Mouse (Mus musculus) liver (tissue): ENCODE results near the gene Nle1.
"Not testable (repeated sequence)": the region's sequence is repeated elsewhere in the genome, so short reads cannot be mapped to it uniquely, and the experiment has no call there.

Experiments
- DNase-seq: peaks from one replicate; pipeline ENCODE4 v3.0.0-alpha.2; 2020; ENCODE audit warnings: mixed read lengths

The Nle1 gene

DNA sequence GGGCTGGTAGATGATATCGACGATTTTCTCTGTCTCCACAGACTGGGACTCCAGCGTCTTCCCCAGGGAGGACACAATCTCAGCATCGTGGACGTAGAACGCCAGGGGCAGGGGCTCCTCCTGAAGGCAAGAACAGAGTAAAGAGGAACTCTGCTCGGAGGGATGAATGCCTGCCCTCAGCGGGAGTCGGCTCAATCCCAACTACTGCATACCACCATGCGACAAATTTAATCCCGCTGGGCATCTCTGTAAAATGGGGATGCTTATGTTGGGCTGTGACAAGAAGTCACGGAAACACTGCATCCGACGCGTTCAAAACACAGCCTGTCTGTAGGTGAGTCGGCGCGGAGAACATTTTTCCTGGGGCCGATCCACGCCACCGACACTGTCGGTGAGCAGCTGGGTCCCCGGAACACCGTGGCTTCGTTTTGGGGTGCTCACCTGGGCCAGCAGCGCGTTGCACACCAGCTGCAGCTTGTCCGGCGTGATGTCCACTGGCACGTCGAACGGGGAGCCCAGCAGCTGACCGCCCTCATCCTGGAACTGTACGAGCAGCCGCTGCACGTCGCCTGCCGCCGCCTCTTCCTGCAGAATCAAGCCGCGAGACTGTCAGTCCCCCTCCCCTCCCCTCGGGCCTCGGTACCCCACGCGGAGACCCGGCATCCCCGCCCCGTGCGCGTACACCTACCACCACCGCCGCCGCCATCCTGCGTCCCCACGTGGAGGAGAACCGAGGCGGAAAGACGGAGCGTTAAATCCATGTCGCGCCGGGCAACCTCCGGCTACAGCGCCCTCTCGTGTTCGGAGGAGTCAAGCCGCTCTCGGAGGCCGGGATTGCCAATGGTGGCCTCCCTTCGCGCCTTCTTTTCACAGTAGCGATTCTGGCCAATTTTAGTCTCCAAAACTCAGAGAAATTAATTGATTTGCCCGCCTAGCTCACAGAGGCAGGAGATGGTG is at the start of gene Nle1:
Nle1 (minus strand) TSS at position 761 of the 957 bp plus-strand sequence.
- DNase-seq: peak; percentile 90

DNA sequence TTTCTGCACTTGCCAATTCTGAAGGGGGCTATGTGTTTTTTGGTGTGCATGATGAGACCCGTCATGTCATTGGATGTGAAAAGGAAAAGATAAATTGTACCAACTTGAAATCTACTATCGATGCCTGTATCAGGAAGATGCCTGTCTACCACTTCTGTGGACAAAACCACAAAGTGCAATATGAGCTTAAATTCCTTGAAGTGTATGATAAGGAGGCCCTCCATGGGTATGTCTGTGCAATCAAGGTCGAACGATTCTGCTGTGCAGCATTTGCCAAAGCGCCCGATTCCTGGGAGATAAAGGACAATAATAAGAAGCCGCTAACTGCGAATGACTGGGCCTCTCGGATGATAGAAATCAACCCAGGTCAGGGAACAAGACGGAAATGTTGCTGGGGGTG is 48.7 kb upstream of the Nle1 start:
- no peak for DNase-seq

DNA sequence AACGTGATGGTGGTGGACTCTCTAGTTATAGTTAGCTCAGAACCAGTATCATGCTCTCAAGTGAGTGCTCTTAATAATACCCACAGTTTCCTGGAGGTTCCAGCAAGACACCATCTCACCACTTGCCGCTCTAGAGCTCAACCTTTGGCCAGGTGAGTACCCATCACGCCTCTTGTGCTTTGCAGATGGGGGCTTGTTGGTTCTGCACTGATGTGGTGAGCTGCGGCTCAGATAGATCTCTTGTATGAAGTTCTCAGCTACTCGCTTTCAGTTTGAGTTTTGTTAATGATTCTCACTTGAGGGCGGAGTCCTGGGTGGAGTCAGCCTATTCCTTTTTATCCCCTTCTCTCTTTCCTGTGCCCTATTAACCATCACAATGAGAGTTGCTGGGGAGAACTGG is 46.4 kb upstream of the Nle1 start:
- DNase-seq: no peak

DNA sequence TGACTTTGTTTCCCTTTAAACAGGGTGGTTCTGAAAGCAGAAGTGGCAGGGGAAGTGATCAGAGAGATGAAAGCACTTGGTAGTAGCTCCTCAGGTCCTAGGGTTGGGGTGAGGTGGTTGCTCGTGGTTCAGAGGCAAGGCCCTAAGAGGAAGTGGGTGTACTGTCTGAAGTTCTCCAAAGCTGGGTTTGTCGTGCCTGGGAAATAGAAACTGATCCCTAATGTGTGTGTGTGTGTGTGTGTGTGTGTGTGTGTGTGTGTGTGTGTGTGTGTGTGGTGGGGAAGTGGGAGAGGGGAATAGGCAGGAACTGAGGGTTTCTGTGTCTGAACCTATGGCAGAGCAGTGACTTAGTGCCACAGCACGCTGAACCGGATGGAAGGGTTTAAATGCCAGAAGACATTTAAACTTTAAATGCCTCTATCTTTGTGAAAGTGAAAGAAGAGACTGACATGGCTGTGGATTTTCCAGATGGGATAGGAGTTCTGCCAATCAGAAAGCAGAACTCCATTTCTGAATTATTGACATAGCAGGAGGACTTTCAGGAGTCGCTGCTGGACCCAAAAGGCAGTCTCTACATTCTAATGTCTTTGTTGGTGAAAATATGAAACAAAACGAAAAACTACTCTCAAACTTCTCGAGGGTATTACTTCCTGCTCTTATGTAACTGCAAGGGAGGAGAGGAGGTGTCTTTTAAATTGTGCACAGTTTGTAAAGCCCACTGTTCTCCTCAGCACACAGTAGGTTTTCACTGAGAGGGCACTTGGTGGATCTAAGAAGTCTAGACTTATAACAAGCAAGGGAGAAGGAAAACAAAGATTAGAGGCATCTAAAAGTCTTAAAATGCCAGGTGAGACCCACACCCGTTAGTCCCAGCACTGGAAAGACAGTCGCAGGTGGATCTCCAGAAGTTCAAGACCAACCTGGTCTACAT is 44.7 kb upstream of the Nle1 start:
- peak; percentile 13 for DNase-seq

DNA sequence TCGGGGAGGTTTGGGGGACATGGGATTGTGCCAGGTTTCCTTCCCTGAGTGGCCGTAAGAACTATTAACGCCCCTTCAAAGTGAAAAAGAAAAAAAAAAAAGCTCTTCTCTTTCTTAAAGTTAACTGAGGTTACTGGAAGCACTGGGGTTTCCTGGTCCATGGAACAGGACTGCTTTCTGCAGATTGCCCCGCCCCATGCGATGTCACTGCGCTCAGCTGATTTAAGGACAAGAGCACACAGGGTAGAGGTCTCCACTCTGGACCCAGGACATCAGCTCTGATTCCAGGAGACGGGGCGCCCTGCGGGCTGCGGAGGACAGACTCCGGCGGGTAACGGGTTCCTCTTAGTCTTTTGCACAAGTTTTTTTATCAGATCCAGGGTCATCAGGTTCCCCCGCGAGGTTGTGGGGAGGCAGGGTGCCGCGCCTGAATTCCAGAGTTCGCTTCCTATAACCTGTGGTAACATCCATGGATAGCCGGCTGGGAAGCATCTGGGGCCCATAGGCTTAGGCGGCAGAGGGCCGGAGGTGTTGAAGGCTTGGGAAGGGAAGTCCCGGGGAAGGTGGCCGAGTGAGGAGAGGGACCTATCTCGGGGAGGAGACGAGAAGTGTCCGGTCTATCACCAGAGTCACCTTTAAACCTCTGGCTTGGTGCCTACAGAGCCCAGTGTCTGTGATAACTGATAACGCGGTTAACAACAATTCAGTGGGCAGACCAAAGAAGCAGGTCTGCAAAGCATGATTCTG is 43.8 kb upstream of the Nle1 start:
- peak; percentile 12 for DNase-seq

DNA sequence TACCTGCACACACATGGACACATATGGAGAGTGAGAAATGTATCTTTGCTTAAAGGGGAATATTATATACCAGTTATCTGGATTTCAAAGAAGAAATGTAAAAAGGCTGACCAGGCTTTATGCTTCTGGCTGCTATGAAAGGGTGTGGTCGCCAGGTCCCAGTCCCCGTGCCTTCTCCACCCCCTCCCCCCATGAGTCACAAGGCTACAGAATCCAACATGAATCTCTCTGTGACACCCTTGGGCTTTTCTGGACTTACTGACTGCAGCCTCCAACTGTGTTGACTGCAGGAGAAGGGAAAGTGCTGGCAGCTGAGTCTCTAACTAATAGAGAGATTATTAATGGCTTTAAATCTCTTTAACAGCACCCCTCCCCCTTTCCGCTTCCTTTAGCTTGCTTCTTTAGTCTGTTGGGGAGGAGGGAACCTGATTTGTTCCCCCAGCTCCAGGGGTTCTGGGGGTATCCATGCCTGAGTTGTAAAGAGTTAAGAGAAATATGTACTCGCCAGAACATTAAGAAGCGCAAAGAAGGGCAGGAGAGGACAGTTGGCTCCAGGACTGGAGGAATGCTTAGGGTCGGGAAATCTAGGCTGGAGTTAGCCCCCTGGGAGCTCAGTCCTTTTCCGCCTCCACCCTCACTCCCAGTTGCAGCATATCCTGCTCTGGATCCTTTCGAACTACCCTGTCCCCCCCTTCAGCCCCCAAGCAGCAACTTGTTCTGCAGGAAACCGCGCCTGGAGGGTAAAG is 42.7 kb upstream of the Nle1 start, which contains the start of gene Slfn5:
Slfn5 (plus strand) TSS at position 614 of the 746 bp plus-strand sequence.
- DNase-seq: no peak

DNA sequence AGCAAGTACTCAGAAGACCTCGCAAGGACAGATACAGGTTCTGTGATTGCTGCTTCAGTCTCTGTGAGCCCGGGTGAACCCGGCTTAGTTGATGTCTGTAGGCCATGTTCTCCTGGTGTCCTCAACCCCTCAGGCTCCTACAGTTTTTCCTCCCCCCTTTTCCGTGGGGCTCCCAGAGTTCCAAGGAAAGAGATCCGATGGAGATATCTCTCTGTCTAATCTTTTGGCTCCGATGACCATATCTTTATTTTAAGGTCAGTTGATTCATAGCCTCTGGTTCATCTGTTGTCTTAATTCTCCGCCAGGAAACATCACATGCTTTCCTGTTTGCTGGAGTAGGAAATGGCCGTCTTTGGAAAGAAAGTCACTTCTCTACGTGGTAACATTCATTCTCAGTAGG is 40.8 kb upstream of the Nle1 start:
- DNase-seq: no peak

DNA sequence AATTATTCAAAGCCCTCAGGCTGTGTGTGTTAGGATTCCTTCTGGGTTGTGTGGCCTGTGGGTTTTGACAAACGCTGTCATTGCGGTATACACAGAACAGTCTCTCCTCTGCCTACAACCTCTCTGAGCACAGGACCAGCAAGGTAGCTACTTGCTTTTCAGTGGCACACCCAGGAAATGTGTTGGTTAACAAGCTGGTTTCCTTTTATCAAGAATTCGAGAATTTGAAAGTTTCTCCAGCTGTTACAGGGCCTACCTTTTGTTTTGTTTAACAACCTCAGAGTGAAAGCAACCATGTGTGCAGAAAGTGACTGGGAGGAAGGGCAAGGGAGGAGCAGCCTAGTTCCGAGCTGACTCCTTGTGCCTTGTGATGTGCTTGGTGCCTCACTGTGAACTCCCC is 39.2 kb upstream of the Nle1 start:
- DNase-seq: no peak

DNA sequence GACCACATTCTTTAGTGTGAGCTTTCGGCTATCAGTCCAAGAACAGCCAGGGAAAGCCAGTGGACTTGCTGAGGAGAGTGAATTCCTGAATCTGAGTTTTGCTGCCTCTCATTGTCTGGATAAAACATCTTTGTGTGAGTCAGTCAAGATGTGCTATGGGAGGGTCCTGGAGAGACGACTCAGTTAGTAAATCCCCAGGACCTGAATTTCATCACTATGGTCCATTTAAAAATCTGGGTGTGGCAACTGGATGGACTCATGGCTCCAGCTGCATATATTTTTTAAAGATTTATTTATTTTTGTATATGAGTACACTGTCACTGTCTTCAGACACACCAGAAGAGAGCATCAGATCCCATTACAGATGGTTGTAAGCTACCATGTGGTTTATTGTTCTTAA is 37.4 kb upstream of the Nle1 start:
- DNase-seq: no peak

DNA sequence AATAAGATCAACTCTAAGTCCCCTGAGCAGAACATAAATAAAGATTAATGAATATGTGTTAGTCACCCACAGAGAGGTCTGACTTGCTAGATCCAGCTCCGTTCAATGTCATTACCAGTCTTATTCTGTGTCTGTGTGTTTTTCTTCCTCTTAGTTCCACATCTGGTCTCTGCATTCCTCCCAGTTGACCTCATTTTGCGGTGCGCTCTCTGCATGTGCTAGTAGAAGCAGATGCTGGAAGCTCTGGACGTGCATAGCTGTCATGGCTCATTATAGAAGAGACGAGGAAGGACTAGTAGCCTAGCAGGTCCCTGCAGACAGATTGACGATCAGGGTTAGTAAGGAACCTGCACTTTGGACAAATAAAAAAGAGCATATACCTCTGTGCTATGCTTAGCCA is 35.1 kb upstream of the Nle1 start:
- no peak for DNase-seq

DNA sequence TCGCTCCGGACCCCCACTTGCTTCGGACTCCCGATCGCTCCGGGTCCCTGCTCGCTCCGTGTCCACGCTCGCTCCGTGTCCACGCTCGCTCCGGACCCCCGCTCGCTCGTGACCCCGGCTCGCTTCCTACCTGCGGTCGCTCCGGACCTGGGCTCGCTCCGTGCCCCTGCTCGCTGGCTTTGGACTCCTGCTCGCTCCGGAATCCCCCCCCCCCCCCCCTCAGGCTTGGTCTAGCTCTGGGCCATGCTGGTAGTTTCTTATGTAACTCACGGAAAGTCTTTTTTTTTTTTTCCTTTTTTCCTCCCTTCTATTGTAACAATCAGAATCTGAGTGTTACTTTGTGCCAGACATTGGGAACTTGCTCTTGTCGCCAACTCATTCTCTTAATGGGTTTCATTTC is 25.0 kb upstream of the Nle1 start:
- no peak for DNase-seq

DNA sequence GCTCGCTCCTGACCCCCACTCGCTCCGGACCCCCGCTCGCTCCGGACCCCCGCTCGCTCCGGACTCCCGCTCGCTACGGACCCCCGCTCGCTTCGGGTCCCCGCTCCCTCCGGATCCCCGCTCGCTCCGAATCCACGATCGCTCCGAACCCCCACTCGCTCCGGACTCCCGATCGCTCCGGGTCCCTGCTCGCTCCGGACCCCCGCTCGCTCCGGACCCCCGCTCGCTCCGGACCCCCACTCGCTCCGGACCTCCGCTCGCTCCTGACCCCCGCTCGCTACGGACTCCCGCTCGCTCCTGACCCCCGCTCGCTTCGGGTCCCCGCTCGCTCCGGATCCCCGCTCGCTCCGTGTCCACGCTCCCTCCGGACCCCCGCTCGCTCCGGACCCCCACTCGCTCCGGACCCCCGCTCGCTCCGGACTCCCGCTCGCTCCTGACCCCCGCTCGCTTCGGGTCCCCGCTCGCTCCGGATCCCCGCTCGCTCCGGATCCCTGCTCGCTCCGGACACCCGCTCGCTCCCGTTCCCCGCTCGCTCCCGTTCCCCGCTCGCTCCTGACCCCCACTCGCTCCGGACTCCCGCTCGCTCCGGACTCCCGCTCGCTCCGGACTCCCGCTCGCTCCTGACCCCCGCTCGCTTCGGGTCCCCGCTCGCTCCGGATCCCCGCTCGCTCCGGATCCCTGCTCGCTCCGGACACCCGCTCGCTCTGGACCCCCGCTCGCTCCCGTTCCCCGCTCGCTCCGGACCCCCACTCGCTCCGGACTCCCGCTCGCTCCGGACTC is 23.6 kb upstream of the Nle1 start:
- not testable (repeated sequence) for DNase-seq

DNA sequence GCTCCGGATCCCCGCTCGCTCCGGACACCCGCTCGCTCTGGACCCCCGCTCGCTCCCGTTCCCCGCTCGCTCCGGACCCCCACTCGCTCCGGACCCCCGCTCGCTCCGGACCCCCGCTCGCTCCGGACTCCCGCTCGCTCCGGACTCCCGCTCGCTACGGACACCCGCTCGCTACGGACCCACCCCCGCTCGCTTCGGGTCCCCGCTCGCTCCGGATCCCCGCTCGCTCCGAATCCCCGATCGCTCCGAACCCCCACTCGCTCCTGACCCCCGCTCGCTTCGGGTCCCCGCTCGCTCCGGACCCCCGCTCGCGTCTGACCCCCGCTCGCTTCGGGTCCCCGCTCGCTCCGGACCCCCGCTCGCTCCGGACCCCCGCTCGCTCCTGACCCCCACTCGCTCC is 22.9 kb upstream of the Nle1 start:
- not testable (repeated sequence) for DNase-seq

DNA sequence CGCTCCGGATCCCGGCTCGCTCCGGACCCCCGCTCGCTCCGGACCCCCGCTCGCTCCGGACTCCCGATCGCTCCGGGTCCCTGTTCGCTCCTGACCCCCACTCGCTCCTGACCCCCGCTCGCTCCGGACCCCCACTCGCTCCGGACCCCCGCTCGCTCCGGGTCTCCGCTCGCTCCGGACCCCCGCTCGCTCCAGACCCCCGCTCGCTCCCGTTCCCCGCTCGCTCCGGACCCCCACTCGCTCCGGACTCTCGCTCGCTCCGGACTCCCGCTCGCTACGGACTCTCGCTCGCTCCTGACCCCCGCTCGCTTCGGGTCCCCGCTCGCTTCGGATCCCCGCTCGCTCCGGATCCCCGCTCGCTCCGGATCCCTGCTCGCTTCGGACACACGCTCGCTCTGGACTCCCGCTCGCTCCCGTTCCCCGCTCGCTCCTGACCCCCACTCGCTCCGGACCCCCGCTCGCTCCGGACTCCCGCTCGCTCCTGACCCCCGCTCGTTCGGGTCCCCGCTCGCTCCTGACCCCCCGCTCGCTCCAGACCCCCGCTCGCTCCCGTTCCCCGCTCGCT is 22.3 kb upstream of the Nle1 start:
- DNase-seq: not testable (repeated sequence)

DNA sequence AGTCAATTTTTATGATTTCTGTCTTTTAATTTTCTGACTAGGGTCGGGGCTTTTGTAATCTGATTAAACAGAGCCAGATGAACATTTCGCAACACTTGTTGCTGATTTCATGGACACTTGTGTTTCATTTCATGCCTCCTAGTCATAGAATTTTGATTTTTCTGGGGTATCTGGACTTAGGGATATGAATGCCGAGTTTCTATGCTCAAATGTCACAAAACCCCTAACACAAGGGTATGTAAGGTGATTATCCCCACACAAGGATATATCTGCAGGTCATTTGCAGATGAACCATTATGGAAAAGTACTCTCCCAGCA is 21.4 kb upstream of the Nle1 start:
- DNase-seq: no peak

DNA sequence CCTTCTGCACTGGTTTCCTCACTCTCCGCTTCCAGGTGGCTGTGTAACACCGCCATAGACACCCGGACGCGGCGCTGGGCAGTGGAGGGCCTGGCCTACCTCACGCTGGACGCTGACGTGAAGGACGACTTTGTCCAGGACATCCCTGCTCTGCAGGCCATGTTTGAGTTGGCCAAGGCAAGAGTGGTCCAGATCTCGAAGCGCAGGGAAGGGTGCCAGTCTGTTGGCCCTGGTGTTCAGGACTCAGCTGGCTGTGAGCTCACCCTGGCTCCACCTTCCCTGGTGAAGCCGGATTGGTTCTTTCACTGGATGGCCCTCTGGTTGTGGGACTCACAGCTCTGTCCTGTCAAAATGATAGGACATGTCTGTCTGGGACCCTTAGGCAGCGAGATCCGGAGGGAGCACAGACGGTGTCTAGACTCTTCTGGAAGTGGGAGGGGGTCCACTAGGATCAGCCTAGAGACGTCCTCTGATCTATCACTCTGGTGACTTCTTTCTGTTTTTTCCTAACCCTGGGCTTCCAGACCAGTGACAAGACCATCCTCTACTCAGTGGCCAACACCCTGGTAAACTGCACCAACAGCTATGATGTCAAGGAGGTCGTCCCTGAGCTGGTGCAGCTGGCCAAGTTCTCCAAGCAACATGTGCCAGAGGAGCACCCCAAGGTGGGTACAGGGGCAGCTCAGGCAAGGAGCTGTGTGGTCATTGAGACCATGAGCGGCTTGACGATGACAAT is 20.9 kb upstream of the Nle1 start:
- no peak for DNase-seq

DNA sequence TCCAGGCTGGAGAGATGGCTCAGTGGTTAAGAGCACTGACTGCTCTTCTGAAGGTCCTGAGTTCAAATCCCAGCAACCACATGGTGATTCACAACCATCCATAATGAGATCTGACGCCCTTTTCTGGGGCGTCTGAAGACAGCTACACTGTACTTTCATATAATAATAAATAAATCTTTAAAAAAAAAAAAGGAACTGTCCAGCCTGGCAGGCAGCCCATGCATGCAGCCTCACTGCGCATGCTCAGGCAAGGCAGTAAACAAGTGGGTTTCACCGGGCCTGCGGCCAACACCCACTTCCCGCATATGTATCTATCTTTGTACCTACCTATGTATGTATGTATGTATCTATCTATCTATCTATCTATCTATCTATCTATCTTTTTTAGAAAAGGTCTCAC is 15.7 kb upstream of the Nle1 start:
- not testable (repeated sequence) for DNase-seq

DNA sequence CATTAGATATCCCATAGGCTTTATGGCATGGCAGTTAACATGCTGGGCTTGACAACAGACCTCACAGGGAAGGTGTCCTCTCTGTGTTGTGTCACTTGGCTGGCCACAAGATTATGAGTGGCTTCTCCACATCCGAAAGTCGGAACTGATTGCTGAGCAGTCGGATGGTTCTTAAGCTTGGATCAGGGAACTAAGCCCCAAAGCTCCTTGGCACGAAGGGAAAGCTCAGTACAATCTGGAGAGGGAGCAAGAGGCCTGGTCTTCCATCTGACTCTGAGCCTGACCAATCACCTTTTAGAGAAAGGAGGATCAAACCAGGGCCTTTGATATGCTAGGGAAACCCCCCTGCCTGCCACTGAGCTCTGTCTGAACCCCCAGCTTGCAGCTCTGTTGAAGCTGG is 13.5 kb upstream of the Nle1 start:
- DNase-seq: no peak

DNA sequence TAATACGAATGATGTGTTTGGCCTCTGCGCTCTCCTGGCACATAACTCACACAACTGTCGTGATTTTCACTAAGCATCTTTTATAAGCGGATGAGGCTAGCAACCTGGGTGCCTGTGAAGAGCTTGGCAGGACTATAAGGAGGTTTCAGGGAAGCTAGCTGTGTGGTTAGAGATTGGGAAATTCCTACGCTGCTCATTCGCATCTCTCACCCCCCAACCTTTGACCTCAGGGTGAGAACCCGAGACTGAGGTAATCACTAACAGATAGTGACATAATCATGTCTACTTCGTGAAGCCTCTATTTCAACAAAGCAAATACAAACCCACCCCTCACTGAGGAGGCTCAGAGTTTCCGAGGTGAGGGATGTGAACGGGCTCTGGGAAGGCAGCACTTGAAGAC is 12.6 kb upstream of the Nle1 start:
- DNase-seq: no peak

DNA sequence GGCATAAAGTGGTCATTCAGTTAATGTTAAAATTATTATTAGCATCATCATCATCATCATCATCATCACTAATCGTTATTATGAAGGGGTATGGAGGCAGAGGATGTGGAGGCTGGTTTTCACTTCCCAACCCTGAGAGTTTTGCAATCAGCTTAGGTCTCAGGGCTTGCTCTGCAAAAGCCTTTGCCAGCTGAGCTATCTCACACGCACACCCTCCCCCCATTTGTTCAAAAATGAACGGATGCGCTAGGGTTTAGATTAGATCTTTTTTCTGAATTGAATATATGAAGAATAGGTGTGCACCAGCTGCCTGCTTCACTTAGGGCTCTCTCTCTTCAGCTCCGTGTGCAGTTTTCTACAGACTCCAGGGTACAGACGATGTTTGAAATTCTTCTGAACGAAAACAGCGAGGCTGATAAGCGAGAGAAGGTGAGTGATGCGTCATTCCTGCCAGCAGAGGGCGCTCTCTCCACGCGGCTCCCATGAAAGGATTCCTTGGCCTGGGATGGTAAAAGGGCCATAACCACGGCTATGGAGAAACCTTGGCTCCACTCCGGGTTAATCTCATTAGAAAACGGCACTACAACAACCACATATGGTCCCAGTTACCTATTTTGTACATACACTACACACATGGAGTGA is 6.6 kb upstream of the Nle1 start:
- peak; percentile 74 for DNase-seq
